Mouse (Mus musculus): ENCODE measurements around the gene Pgp. TPM values are rescaled to one million over a fixed set of nuclear protein-coding genes. Genes with fewer than 3 reads are reported as not detected.
A peak's percentile ranks its signal among the peaks of the same experiment; 100 is the strongest.

Pgp gene
- total RNA-seq, 2 experiments from 2014 or later: 61.5 to 74.6 TPM

DNA sequence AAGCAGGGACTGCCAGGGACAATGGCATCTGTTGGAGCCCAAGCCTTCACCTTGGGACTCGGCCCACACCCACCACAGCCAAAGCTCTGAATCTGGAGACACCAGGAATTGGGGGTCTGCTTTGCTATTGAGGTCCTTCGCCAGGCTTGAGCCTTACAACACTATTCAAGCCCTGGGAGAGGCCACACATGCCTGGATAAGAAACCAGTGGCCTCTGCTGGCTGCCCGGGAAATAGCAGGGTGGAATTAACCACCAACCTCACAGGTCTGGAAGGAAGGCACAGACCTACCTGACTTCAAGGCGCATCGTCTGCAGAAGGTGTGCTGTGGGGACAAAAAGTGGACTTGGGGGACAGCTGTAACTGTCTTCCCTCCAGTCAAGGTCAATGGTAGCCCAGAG lies 43.4 kb downstream of the Pgp start:
- DNase-seq (ENCODE audit: extremely low spot score in 1 of 2, low spot score in 1 of 2): peak in 1 of 2 experiments; percentile 75

DNA sequence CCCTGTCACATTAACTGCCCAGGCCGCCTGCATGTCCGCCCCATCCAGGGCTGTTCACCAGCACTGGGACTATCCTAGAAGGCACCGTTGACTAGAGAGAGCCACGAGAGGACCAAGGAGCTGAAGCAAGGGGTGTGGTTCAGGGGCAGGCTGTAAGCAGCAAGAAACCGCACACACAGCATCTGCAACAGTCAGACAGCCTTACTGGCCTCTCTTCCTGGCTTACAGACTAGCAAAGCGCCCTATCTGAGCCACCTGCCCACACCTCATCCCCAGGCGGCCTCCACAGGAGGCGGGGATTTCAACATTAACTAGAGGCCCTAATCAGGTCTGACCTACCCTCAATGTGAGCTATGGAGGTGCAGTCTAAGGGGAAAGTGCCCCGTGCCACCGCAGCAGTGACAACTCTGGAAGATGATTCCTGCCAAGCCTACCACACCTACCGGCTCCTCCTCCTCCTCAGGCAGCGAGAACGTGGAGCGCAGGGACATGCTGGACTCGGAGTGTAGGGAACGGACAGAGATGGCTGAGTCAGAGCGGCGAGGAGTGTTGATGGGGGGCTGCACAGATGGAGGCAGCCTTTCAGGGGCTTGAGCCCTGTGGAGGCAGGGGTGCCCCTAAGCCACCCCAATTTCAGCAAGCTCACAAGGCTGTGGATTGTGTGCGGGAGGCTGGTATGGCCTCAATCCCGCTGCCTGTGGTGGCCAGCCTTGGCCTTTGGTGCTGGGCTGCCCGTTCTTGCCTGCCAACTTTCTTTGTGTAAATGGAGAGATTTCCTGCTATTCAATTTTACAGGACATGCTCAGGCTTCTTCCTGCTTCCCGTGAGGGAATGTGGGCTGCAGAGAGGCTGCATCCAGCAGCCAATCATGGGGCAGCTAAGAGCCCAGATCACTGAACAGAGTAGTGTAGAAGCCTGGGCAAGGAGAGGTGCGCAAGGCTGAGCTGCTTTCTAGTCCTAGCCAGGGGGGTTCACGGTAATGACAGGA lies 44.4 kb downstream of the Pgp start:
- DNase-seq (ENCODE audit: extremely low spot score in 1 of 2, low spot score in 1 of 2): no peak

- DNase-seq (ENCODE audit: extremely low spot score in 1 of 2, low spot score in 1 of 2): no peak
These were observed 50.3 kb downstream of the Pgp start for GRCm38 (mm10) chr17:24520450-24520849.

Other genes starting within 250 kb of the Pgp start
- gene Tedc2, start 249.5 kb upstream of the Pgp start, total RNA-seq (2021): 10 to 100 TPM in 1 of 2 experiments, 1 to 10 TPM in 1; 8.4 to 10.0 TPM
- gene Ccnf, start 218.9 kb upstream of the Pgp start, total RNA-seq (2021): 1 to 10 TPM; 4.1 to 6.6 TPM
- gene Abca17, start 119.3 kb upstream of the Pgp start, total RNA-seq (2021): 1 to 10 TPM in 1 of 2 experiments, under 1 TPM in 1; 0.47 to 1.2 TPM
- 10 to 100 TPM; 70.7 to 75.2 TPM for gene Abca3, start 118.4 kb upstream of the Pgp start, total RNA-seq (2021)
- gene Rnps1, start 55.8 kb upstream of the Pgp start, total RNA-seq (2021): 100 to 1,000 TPM; 117 to 120 TPM
- gene Eci1, start 43.8 kb upstream of the Pgp start, total RNA-seq (2021): 10 to 100 TPM; 23.3 to 26.9 TPM
- 1 to 10 TPM; 6.0 to 7.8 TPM for gene Dnase1l2, start 27.3 kb upstream of the Pgp start, total RNA-seq (2021)
- gene E4f1, start 79 bp upstream of the Pgp start, total RNA-seq (2021): 10 to 100 TPM; 25.4 to 36.0 TPM
- gene Bricd5, start 3.5 kb downstream of the Pgp start, total RNA-seq (2021): 1 to 10 TPM; 1.6 to 3.5 TPM
- gene Mlst8, start 8.7 kb downstream of the Pgp start, total RNA-seq (2021): 10 to 100 TPM; 38.1 to 40.1 TPM
- 100 to 1,000 TPM; 143 to 165 TPM for gene Caskin1, start 18.2 kb downstream of the Pgp start, total RNA-seq (2021)
- gene Traf7, start 57.5 kb downstream of the Pgp start, total RNA-seq (2021): 10 to 100 TPM; 69.9 to 88.9 TPM
- 10 to 100 TPM; 65.1 to 72.1 TPM for gene Rab26, start 63.8 kb downstream of the Pgp start, total RNA-seq (2021)
- 10 to 100 TPM; 68.9 to 89.9 TPM for gene Pkd1, start 79.4 kb downstream of the Pgp start, total RNA-seq (2021)
- gene Tsc2, start 162.2 kb downstream of the Pgp start, total RNA-seq (2021): 100 to 1,000 TPM; 150 to 186 TPM
- 1 to 10 TPM; 3.3 to 4.7 TPM for gene Nthl1, start 162.3 kb downstream of the Pgp start, total RNA-seq (2021)
- gene Slc9a3r2, start 179.9 kb downstream of the Pgp start, total RNA-seq (2021): 10 to 100 TPM; 45.1 to 50.0 TPM
- gene Npw, start 188.1 kb downstream of the Pgp start, total RNA-seq (2021): 1 to 10 TPM; 2.1 to 2.9 TPM
- 10 to 100 TPM; 36.9 to 40.0 TPM for gene Zfp598, start 199.3 kb downstream of the Pgp start, total RNA-seq (2021)
- gene Syngr3, start 219.6 kb downstream of the Pgp start, total RNA-seq (2021): 100 to 1,000 TPM; 160 to 178 TPM
- 10 to 100 TPM; 18.6 to 19.2 TPM for gene Gfer, start 225.8 kb downstream of the Pgp start, total RNA-seq (2021)
- 1 to 10 TPM; 2.7 to 3.0 TPM for gene Noxo1, start 225.8 kb downstream of the Pgp start, total RNA-seq (2021)
- gene Tbl3, start 237.3 kb downstream of the Pgp start, total RNA-seq (2021): 10 to 100 TPM; 27.7 to 29.8 TPM
- not detected for gene Rnf151, start 247.7 kb downstream of the Pgp start, total RNA-seq (2021)
- 100 to 1,000 TPM; 352 to 392 TPM for gene Rps2, start 247.7 kb downstream of the Pgp start, total RNA-seq (2021)

Measured in layer of hippocampus, postnatal 25 days (tissue).